Mouse (Mus musculus): ENCODE data around the gene Ahnak.
"Not testable (repeated sequence)": the region's sequence is repeated elsewhere in the genome, so short reads cannot be mapped to it uniquely, and the experiment has no call there.

The Ahnak gene

GRCm38 (mm10) chr19:9100297-9101061, 111.4 kb downstream of the Ahnak start:
- DNase-seq (ENCODE audit: low spot score): peak; percentile 43

GRCm38 (mm10) chr19:9101062-9101457, 112.0 kb downstream of the Ahnak start:
- no peak for DNase-seq (ENCODE audit: low spot score)

- no peak for DNase-seq (ENCODE audit: low spot score)
These were observed 114.9 kb downstream of the Ahnak start for GRCm38 (mm10) chr19:9103986-9104385.

- DNase-seq (ENCODE audit: low spot score): no peak
These were observed 116.1 kb downstream of the Ahnak start for GRCm38 (mm10) chr19:9105101-9105685.

- DNase-seq (ENCODE audit: low spot score): peak; percentile 25
These were observed 117.0 kb downstream of the Ahnak start for GRCm38 (mm10) chr19:9106096-9106495.

GRCm38 (mm10) chr19:9106751-9107378, 117.8 kb downstream of the Ahnak start:
- DNase-seq (ENCODE audit: low spot score): no peak

GRCm38 (mm10) chr19:9107379-9107755, 118.3 kb downstream of the Ahnak start:
- no peak for DNase-seq (ENCODE audit: low spot score)

- DNase-seq (ENCODE audit: low spot score): no peak
These were observed 119.5 kb downstream of the Ahnak start for GRCm38 (mm10) chr19:9108536-9108935.

GRCm38 (mm10) chr19:9110182-9110869, 121.2 kb downstream of the Ahnak start:
- DNase-seq (ENCODE audit: low spot score): no peak

GRCm38 (mm10) chr19:9112043-9112442, 123.0 kb downstream of the Ahnak start:
- no peak for DNase-seq (ENCODE audit: low spot score)

GRCm38 (mm10) chr19:9116268-9116667, 127.2 kb downstream of the Ahnak start:
- DNase-seq (ENCODE audit: low spot score): no peak

- DNase-seq (ENCODE audit: low spot score): no peak
These were observed 128.2 kb downstream of the Ahnak start for GRCm38 (mm10) chr19:9117275-9117674.

GRCm38 (mm10) chr19:9119655-9120425, 130.8 kb downstream of the Ahnak start:
- DNase-seq (ENCODE audit: low spot score): no peak

- DNase-seq (ENCODE audit: low spot score): no peak
These were observed 133.3 kb downstream of the Ahnak start for GRCm38 (mm10) chr19:9122390-9122789.

GRCm38 (mm10) chr19:9123986-9124385, 134.9 kb downstream of the Ahnak start:
- DNase-seq (ENCODE audit: low spot score): not testable (repeated sequence)

Measured in ovary, postnatal 36 days (tissue).